Mouse (Mus musculus): Measurements from ENCODE around the gene D630023F18Rik.

The D630023F18Rik gene

GRCm38 (mm10) chr1:65122574-65123372, at the start of gene D630023F18Rik:
TSS of gene D630023F18Rik (minus strand) at chr1:65123214.
- TF ChIP-seq POU5F1 (IDR thresholded peaks at IDR 0.05; ENCODE audit: borderline replicate concordance, low read length): no peak
- no peak for TF ChIP-seq NANOG (IDR thresholded peaks at IDR 0.05; ENCODE audit: borderline replicate concordance, low read length)
- TF ChIP-seq CTCF (conservative IDR thresholded peaks at IDR 0.05; ENCODE audit: low read length): no peak

DNA sequence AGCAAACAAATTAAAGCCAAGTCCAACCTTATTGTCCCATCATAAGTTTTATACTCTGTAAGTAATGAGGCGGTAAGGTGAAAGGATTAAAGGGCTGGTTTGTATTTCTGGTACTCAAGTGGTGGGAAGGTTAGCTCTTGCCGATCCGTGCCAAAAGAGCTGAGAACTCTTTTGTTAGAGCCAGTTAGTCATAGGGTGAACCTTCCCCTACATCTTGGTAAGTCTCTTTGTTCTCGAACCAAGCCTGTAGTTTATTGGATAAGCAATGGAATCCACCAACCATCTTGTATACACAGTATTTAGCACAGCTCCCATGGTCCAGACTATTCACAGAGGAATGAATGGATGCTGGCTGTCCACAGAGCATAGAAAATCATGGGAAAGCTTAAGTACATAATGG, 48.6 kb upstream of the D630023F18Rik start:
- no peak overlapping the region for H3K4me3 ChIP-seq (replicated peaks; ENCODE audit: low read length)
- H3K36me3 ChIP-seq (ENCODE audit: insufficient read depth, low read length): peaks cover 81% of the 10 kb centered on the region
- no peak for TF ChIP-seq NANOG (IDR thresholded peaks at IDR 0.05; ENCODE audit: borderline replicate concordance, low read length)
- TF ChIP-seq POU5F1 (IDR thresholded peaks at IDR 0.05; ENCODE audit: borderline replicate concordance, low read length): no peak
- no peak for TF ChIP-seq CTCF (conservative IDR thresholded peaks at IDR 0.05; ENCODE audit: low read length)
- no peaks in the 10 kb centered on the region for H3K4me1 ChIP-seq (replicated peaks; ENCODE audit: low read depth, low read length)
- H3K9me3 ChIP-seq (ENCODE audit: low read length): no peaks in the 10 kb centered on the region; the same call in 1 of the 2 replicates
- H3K27me3 ChIP-seq (ENCODE audit: insufficient read depth, low read length): no peaks in the 10 kb centered on the region

More at GRCm38 (mm10) chr1:65122574-65123372, at the start of gene D630023F18Rik:
- Histone ChIP-seq H3K9me3 (ENCODE audit: low read length) (no peaks in the 10 kb centered on the region), H3K36me3 (ENCODE audit: insufficient read depth, low read length) (no peaks in the 10 kb centered on the region), H3K4me1 (replicated peaks; ENCODE audit: low read depth, low read length) (peaks cover 8% of the 10 kb centered on the region), H3K27me3 (ENCODE audit: insufficient read depth, low read length) (no peaks in the 10 kb centered on the region), H3K4me3 (replicated peaks; ENCODE audit: low read length) (no peak within 1 kb of the TSS)

GRCm38 (mm10) chr1:65169947-65170346, 46.9 kb upstream of the D630023F18Rik start:
- Histone ChIP-seq H3K4me1 (replicated peaks; ENCODE audit: low read depth, low read length) (no peaks in the 10 kb centered on the region), H3K36me3 (ENCODE audit: insufficient read depth, low read length) (peaks cover 89% of the 10 kb centered on the region), H3K4me3 (replicated peaks; ENCODE audit: low read length) (no peak overlapping the region), H3K27me3 (ENCODE audit: insufficient read depth, low read length) (no peaks in the 10 kb centered on the region), H3K9me3 (ENCODE audit: low read length) (no peaks in the 10 kb centered on the region; the same call in 1 of the 2 replicates)
- TF ChIP-seq CTCF (conservative IDR thresholded peaks at IDR 0.05; ENCODE audit: low read length): no peak

- no peaks in the 10 kb centered on the region for H3K27me3 ChIP-seq (ENCODE audit: insufficient read depth, low read length)
- TF ChIP-seq CTCF (conservative IDR thresholded peaks at IDR 0.05; ENCODE audit: low read length): no peak
- peaks cover 90% of the 10 kb centered on the region for H3K36me3 ChIP-seq (ENCODE audit: insufficient read depth, low read length)
- no peak overlapping the region for H3K4me3 ChIP-seq (replicated peaks; ENCODE audit: low read length)
- H3K9me3 ChIP-seq (ENCODE audit: low read length): peaks cover under 1% of the 10 kb centered on the region
- H3K4me1 ChIP-seq (replicated peaks; ENCODE audit: low read depth, low read length): no peaks in the 10 kb centered on the region
Observed at GRCm38 (mm10) chr1:65169536-65169935, 46.5 kb upstream of the D630023F18Rik start.

DNA sequence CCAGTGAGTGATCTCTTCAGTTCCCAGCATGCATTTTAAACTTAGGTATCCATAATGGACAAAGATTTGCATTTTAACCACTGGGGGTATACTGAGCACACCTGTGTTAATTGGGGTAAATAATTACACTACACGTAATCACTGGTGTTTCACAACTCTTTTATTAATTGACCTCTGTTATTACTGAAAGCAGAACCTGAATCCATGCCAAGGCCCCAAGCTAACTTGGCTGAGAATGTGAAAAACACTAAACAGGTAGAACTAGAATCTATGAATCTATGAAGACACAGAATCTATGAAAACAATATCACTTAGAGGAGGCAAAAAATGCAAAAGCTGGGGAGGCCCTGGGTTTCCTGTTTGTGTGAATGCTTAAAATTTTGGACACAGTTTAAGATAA, 44.5 kb upstream of the D630023F18Rik start:
- Histone ChIP-seq H3K9me3 (ENCODE audit: low read length) (peaks cover 20% of the 10 kb centered on the region), H3K4me3 (replicated peaks; ENCODE audit: low read length) (no peak overlapping the region), H3K36me3 (ENCODE audit: insufficient read depth, low read length) (peaks cover 91% of the 10 kb centered on the region), H3K4me1 (replicated peaks; ENCODE audit: low read depth, low read length) (no peaks in the 10 kb centered on the region), H3K27me3 (ENCODE audit: insufficient read depth, low read length) (no peaks in the 10 kb centered on the region)
- TF ChIP-seq POU5F1 (IDR thresholded peaks at IDR 0.05; ENCODE audit: borderline replicate concordance, low read length): no peak
- no peak for TF ChIP-seq CTCF (conservative IDR thresholded peaks at IDR 0.05; ENCODE audit: low read length)
- no peak for TF ChIP-seq NANOG (IDR thresholded peaks at IDR 0.05; ENCODE audit: borderline replicate concordance, low read length)

GRCm38 (mm10) chr1:65162210-65162609, 39.2 kb upstream of the D630023F18Rik start:
- peaks cover 20% of the 10 kb centered on the region for H3K9me3 ChIP-seq (ENCODE audit: low read length)
- no peaks in the 10 kb centered on the region for H3K4me1 ChIP-seq (replicated peaks; ENCODE audit: low read depth, low read length)
- peaks cover 85% of the 10 kb centered on the region for H3K36me3 ChIP-seq (ENCODE audit: insufficient read depth, low read length)
- no peak overlapping the region for H3K4me3 ChIP-seq (replicated peaks; ENCODE audit: low read length)
- TF ChIP-seq CTCF (conservative IDR thresholded peaks at IDR 0.05; ENCODE audit: low read length): no peak
- TF ChIP-seq POU5F1 (IDR thresholded peaks at IDR 0.05; ENCODE audit: borderline replicate concordance, low read length): no peak
- no peak for TF ChIP-seq NANOG (IDR thresholded peaks at IDR 0.05; ENCODE audit: borderline replicate concordance, low read length)
- H3K27me3 ChIP-seq (ENCODE audit: insufficient read depth, low read length): no peaks in the 10 kb centered on the region

DNA sequence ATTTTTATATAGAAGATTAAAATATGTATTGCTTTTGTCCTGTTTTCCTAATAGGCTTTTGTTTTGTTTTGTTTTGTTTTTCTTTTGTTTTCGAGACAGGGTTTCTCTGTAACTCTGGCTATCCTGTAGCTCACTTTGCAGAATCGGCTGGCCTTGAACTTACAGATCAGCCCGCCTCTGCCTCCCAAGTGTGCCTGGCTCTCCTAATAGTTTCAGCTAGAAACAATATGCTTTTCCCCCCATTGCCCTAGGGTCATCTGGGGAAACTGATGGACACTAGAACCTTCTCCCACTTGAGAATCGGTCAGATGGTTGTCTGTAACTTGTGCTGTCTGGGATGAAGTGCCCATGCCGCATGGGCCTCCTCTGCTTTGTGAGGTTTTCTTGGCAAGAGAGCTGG, 33.1 kb upstream of the D630023F18Rik start:
- H3K4me3 ChIP-seq (replicated peaks; ENCODE audit: low read length): no peak overlapping the region

GRCm38 (mm10) chr1:65154814-65155213, 31.8 kb upstream of the D630023F18Rik start:
- no peak for TF ChIP-seq NANOG (IDR thresholded peaks at IDR 0.05; ENCODE audit: borderline replicate concordance, low read length)
- TF ChIP-seq POU5F1 (IDR thresholded peaks at IDR 0.05; ENCODE audit: borderline replicate concordance, low read length): no peak
- no peak for TF ChIP-seq CTCF (conservative IDR thresholded peaks at IDR 0.05; ENCODE audit: low read length)
- H3K9me3 ChIP-seq (ENCODE audit: low read length): peaks cover 14% of the 10 kb centered on the region
- H3K27me3 ChIP-seq (ENCODE audit: insufficient read depth, low read length): no peaks in the 10 kb centered on the region
- no peak overlapping the region for H3K4me3 ChIP-seq (replicated peaks; ENCODE audit: low read length)
- peaks cover 15% of the 10 kb centered on the region for H3K36me3 ChIP-seq (ENCODE audit: insufficient read depth, low read length)
- H3K4me1 ChIP-seq (replicated peaks; ENCODE audit: low read depth, low read length): no peaks in the 10 kb centered on the region

More for the DNA sequence above, 33.1 kb upstream of the D630023F18Rik start:
- Histone ChIP-seq H3K9me3 (ENCODE audit: low read length) (peaks cover 1% of the 10 kb centered on the region), H3K27me3 (ENCODE audit: insufficient read depth, low read length) (no peaks in the 10 kb centered on the region), H3K36me3 (ENCODE audit: insufficient read depth, low read length) (peaks cover 28% of the 10 kb centered on the region), H3K4me1 (replicated peaks; ENCODE audit: low read depth, low read length) (no peaks in the 10 kb centered on the region)
- no peak for TF ChIP-seq NANOG (IDR thresholded peaks at IDR 0.05; ENCODE audit: borderline replicate concordance, low read length)
- TF ChIP-seq POU5F1 (IDR thresholded peaks at IDR 0.05; ENCODE audit: borderline replicate concordance, low read length): no peak
- no peak for TF ChIP-seq CTCF (conservative IDR thresholded peaks at IDR 0.05; ENCODE audit: low read length)

- no peaks in the 10 kb centered on the region for H3K4me1 ChIP-seq (replicated peaks; ENCODE audit: low read depth, low read length)
- no peaks in the 10 kb centered on the region for H3K27me3 ChIP-seq (ENCODE audit: insufficient read depth, low read length)
- TF ChIP-seq CTCF (conservative IDR thresholded peaks at IDR 0.05; ENCODE audit: low read length): no peak
- TF ChIP-seq NANOG (IDR thresholded peaks at IDR 0.05; ENCODE audit: borderline replicate concordance, low read length): no peak
- TF ChIP-seq POU5F1 (IDR thresholded peaks at IDR 0.05; ENCODE audit: borderline replicate concordance, low read length): no peak
- H3K4me3 ChIP-seq (replicated peaks; ENCODE audit: low read length): no peak overlapping the region
- no peaks in the 10 kb centered on the region for H3K36me3 ChIP-seq (ENCODE audit: insufficient read depth, low read length)
- H3K9me3 ChIP-seq (ENCODE audit: low read length): peaks cover 36% of the 10 kb centered on the region
Observed at GRCm38 (mm10) chr1:65147971-65148370, 25.0 kb upstream of the D630023F18Rik start.

Data from E14TG2a.4 (cell line).